Mouse (Mus musculus): ENCODE results near the gene Aifm3. TPM values are rescaled to one million over a fixed set of nuclear protein-coding genes. Genes with fewer than 3 reads are reported as not detected.
"Not testable (repeated sequence)": the region's sequence is repeated elsewhere in the genome, so short reads cannot be mapped to it uniquely, and the experiment has no call there.

Aifm3 gene
- total RNA-seq, 2 experiments from 2014 or later, result 6.5 to 8.5 TPM

- DNase-seq, result peak; percentile 21 to 49
Observed at GRCm38 (mm10) chr16:17553910-17554685, 64.7 kb downstream of the Aifm3 start.

- DNase-seq, result not testable (repeated sequence)
Observed at GRCm38 (mm10) chr16:17554702-17555101, 65.3 kb downstream of the Aifm3 start.

- no peak for DNase-seq
Observed at GRCm38 (mm10) chr16:17556180-17556579, 66.8 kb downstream of the Aifm3 start.

- DNase-seq, result no peak
Observed at GRCm38 (mm10) chr16:17556907-17557306, 67.5 kb downstream of the Aifm3 start.

Other genes starting within 250 kb of the Aifm3 start
- 1 to 10 TPM; 8.6 to 9.3 TPM for gene Tmem191c, start 213.5 kb upstream of the Aifm3 start, total RNA-seq (2021)
- gene Serpind1, start 158.2 kb upstream of the Aifm3 start, total RNA-seq (2021), result under 1 TPM; 0.40 to 0.63 TPM
- gene Snap29, start 83.6 kb upstream of the Aifm3 start, total RNA-seq (2021), result 10 to 100 TPM; 27.3 to 30.2 TPM
- 10 to 100 TPM; 90.6 to 97.2 TPM for gene Pi4ka, start 83.3 kb upstream of the Aifm3 start, total RNA-seq (2021)
- 10 to 100 TPM; 30.4 to 38.1 TPM for gene Crkl, start 37.6 kb upstream of the Aifm3 start, total RNA-seq (2021)
- gene Lztr1, start 19.1 kb downstream of the Aifm3 start, total RNA-seq (2021), result 10 to 100 TPM; 56.1 to 59.9 TPM
- gene Thap7, start 41.5 kb downstream of the Aifm3 start, total RNA-seq (2021), result 10 to 100 TPM; 31.4 to 39.4 TPM
- not detected for gene Lrrc74b, start 71.6 kb downstream of the Aifm3 start, total RNA-seq (2021)
- 1 to 10 TPM; 1.4 TPM for gene P2rx6, start 72.3 kb downstream of the Aifm3 start, total RNA-seq (2021)
- 10 to 100 TPM; 10.1 to 17.8 TPM for gene Slc7a4, start 93.6 kb downstream of the Aifm3 start, total RNA-seq (2021)
- 10 to 100 TPM; 24.5 to 28.1 TPM for gene Smpd4, start 129.7 kb downstream of the Aifm3 start, total RNA-seq (2021)
- 1 to 10 TPM; 1.5 to 2.5 TPM for gene Ccdc74a, start 156.9 kb downstream of the Aifm3 start, total RNA-seq (2021)
- gene Med15, start 243.3 kb downstream of the Aifm3 start, total RNA-seq (2021), result 10 to 100 TPM; 52.9 to 60.5 TPM